Mouse (Mus musculus) monocyte, adult 5-6 weeks (primary cell): ENCODE results near the gene Epn1. TPM values are rescaled to one million over a fixed set of nuclear protein-coding genes. Genes with fewer than 3 reads are reported as not detected.

Source experiments
- ATAC-seq: fragments of 153-309, 156-312 bp; replicated peaks from 2 replicates; pipeline ENCODE4 v1.8.0; 2017; ENCODE audit warnings: mild to moderate bottlenecking; ENCODE audit not compliant: low TSS enrichment, insufficient number of reproducible peaks, severe bottlenecking, poor library complexity, low FRiP score
- total RNA-seq: library from RNA; stranded (forward); fragments of 200-1000, 200-491, 200-594 nt; gene quantifications from 3 replicates; pipeline ENCODE4 v1.2.3, GENCODE M21; 2017

The Epn1 gene
- total RNA-seq: 65.8 to 88.9 TPM (median 80.5 TPM) in 3 replicates

- peak; percentile 89 for ATAC-seq
Observed at GRCm38 (mm10) chr7:5080010-5080751, at the start of gene Epn1. Gene Epn1 (plus strand): TSS chr7:5080235.

GRCm38 (mm10) chr7:5030554-5031275 lies 49.3 kb upstream of the Epn1 start:
- no peak for ATAC-seq

- ATAC-seq: no peak
Observed at GRCm38 (mm10) chr7:5031496-5031895, 48.5 kb upstream of the Epn1 start.

GRCm38 (mm10) chr7:5033818-5034217 lies 46.2 kb upstream of the Epn1 start, which contains the start of gene 4632433K11Rik:
Gene 4632433K11Rik (plus strand): TSS chr7:5034118.
- ATAC-seq: no peak

GRCm38 (mm10) chr7:5035628-5036027 lies 44.4 kb upstream of the Epn1 start:
- ATAC-seq: no peak

- no peak for ATAC-seq
Observed at GRCm38 (mm10) chr7:5036136-5036535, 43.9 kb upstream of the Epn1 start.

- no peak for ATAC-seq
Observed at GRCm38 (mm10) chr7:5037026-5037425, 43.0 kb upstream of the Epn1 start.

GRCm38 (mm10) chr7:5037467-5037866 lies 42.6 kb upstream of the Epn1 start:
- ATAC-seq: no peak

GRCm38 (mm10) chr7:5038109-5038732 lies 41.8 kb upstream of the Epn1 start, which contains the start of gene Zfp784:
Gene Zfp784 (minus strand): TSS chr7:5038446.
- peak; percentile 81 for ATAC-seq

GRCm38 (mm10) chr7:5038940-5039339 lies 41.1 kb upstream of the Epn1 start:
- no peak for ATAC-seq

- no peak for ATAC-seq
Observed at GRCm38 (mm10) chr7:5044981-5045380, 35.1 kb upstream of the Epn1 start.

- no peak for ATAC-seq
Observed at GRCm38 (mm10) chr7:5046112-5046511, 33.9 kb upstream of the Epn1 start.

- 0 out of 2 replicates have a peak, but pooled peaks have one; percentile 33 for ATAC-seq
Observed at GRCm38 (mm10) chr7:5047313-5047712, 32.7 kb upstream of the Epn1 start.

- 0 out of 2 replicates have a peak, but pooled peaks have one; percentile 16 for ATAC-seq
Observed at GRCm38 (mm10) chr7:5051193-5052192, 28.5 kb upstream of the Epn1 start, which contains the start of gene Zfp580. Gene Zfp580 (plus strand): TSS chr7:5051538.

- ATAC-seq: no peak
Observed at GRCm38 (mm10) chr7:5052438-5052837, 27.6 kb upstream of the Epn1 start.

GRCm38 (mm10) chr7:5052931-5053343 lies 27.1 kb upstream of the Epn1 start:
- ATAC-seq: no peak

- ATAC-seq: no peak
Observed at GRCm38 (mm10) chr7:5053456-5054179, 26.4 kb upstream of the Epn1 start.
